Mouse (Mus musculus) liver, embryonic 13.5 days (tissue): ENCODE measurements around the gene Pknox1. TPM values are rescaled to one million over a fixed set of nuclear protein-coding genes. Genes with fewer than 3 reads are reported as not detected.
A peak's percentile ranks its signal among the peaks of the same experiment; 100 is the strongest.
"Not testable (repeated sequence)": the region's sequence is repeated elsewhere in the genome, so short reads cannot be mapped to it uniquely, and the experiment has no call there.

Experiments used
- ATAC-seq: fragments of 200-750 bp; cut with Nextera tagmentation; 2 replicates; pipeline ENCODE4 v1.8.0; 2017; ENCODE audit warnings: low read depth, mild to moderate bottlenecking, moderate number of reproducible peaks, moderate library complexity
- DNase-seq: peaks from one replicate; pipeline ENCODE4 v3.0.0; 2022
- H3K27ac ChIP-seq: fragments of 300-500 bp; sonication (generic); 2 replicates; pipeline ENCODE4 v1.5.1; 2015; ENCODE audit warnings: moderate library complexity, mild to moderate bottlenecking, inconsistent platforms
- H3K27me3 ChIP-seq: fragments of 300-500 bp; sonication (generic); 2 replicates; pipeline ENCODE4 v1.6.1; 2015; ENCODE audit warnings: mild to moderate bottlenecking, inconsistent platforms
- H3K36me3 ChIP-seq: fragments of 300-500 bp; sonication (generic); 2 replicates; pipeline ENCODE4 v1.6.1; 2015; ENCODE audit warnings: mild to moderate bottlenecking, inconsistent platforms
- H3K4me1 ChIP-seq: fragments of 300-500 bp; sonication (generic); replicated peaks from 2 replicates; pipeline ENCODE4 v1.6.1; 2015; ENCODE audit warnings: inconsistent platforms
- H3K4me2 ChIP-seq: fragments of 300-500 bp; sonication (generic); 2 replicates; pipeline ENCODE4 v1.6.1; 2015; ENCODE audit warnings: inconsistent platforms, mild to moderate bottlenecking, moderate library complexity
- H3K4me3 ChIP-seq: fragments of 300-500 bp; sonication (generic); replicated peaks from 2 replicates; pipeline ENCODE4 v1.5.1; 2015; ENCODE audit warnings: mild to moderate bottlenecking, inconsistent platforms
- H3K9ac ChIP-seq: fragments of 300-500 bp; sonication (generic); 2 replicates; pipeline ENCODE4 v1.6.1; 2015; ENCODE audit warnings: mild to moderate bottlenecking, inconsistent platforms
- H3K9me3 ChIP-seq: fragments of 300-500 bp; sonication (generic); replicated peaks from 2 replicates; pipeline ENCODE4 v1.6.1; 2016; ENCODE audit warnings: inconsistent platforms
- WGBS: fragments of 180-500 bp; shearing (Covaris S2); methylation state at CpG from one replicate; pipeline ENCODE4 v1.1.7; 2015; ENCODE audit not compliant: insufficient replicate concordance; 5-methylcytosine and 5-hydroxymethylcytosine counted together
- polyA plus RNA-seq: library from polyadenylated mRNA; unstranded; fragments of >200 nt; fragmentation: Nextera tagmentation; extraction: Ambion mirVana; gene quantifications from 2 replicates; pipeline ENCODE4 v1.2.1, GENCODE M21; 2015

The Pknox1 gene
- polyA plus RNA-seq, 1 experiment from 2014 or later: 11.1 TPM

- no peaks in the 10 kb centered on the region for H3K27me3 ChIP-seq
- no peak overlapping the region for H3K4me2 ChIP-seq
- no peak overlapping the region for H3K27ac ChIP-seq
- ATAC-seq (no peak), DNase-seq (no peak)
- H3K36me3 ChIP-seq: peaks cover 38% of the 10 kb centered on the region
- WGBS: 68% methylated on average over 7 of the region's 7 CpGs
- H3K9ac ChIP-seq: no peak overlapping the region
- H3K9me3 ChIP-seq: no peaks in the 10 kb centered on the region
- peaks cover 3% of the 10 kb centered on the region; the same call in 1 of the 2 replicates for H3K4me1 ChIP-seq
- H3K4me3 ChIP-seq: no peak overlapping the region
Measured at GRCm38 (mm10) chr17:31606424-31606823, 41.9 kb downstream of the Pknox1 start.

DNA sequence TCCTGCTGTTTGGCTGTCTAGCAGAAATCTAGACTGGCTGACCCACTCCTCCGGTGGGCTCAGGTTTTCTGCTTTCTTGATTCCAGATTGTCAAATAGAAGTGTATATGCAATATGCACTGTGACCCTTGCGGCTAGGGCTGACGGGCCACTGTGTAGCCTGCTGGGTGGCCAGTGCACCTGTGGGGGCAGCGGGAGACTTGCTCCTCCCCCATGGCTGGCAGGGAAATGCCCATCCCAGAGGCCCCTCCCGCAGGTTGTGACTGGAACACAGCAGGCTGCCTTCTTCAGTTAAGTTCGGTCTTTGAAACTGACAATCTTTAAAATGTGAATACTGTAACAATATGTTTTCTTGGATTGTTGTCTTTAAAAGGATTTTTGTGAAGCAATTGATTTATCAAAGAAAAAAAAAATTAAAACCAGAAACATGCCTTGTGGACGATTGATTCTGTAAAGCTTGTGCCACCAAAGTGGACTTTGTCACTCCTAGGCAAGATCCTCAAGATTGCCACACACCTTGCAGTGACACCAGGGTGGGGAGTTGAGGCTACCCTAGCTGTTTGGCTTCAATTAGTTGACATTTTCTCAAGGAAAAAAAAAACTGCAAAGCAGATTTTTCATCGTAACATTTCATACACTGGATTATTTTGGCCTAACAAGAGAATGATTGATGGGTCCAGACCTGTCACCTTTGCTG lies 42.9 kb downstream of the Pknox1 start:
- no peak for ATAC-seq
- no peak overlapping the region for H3K27ac ChIP-seq
- no peak for DNase-seq
- no peaks in the 10 kb centered on the region for H3K27me3 ChIP-seq
- no peaks in the 10 kb centered on the region for H3K9me3 ChIP-seq
- no peak overlapping the region for H3K4me3 ChIP-seq
- WGBS: 77% methylated on average over 8 of the region's 8 CpGs
- no peak overlapping the region for H3K9ac ChIP-seq
- peaks cover 3% of the 10 kb centered on the region; the same call in 1 of the 2 replicates for H3K4me1 ChIP-seq
- H3K4me2 ChIP-seq: no peak overlapping the region
- peaks cover 34% of the 10 kb centered on the region for H3K36me3 ChIP-seq

- H3K4me1 ChIP-seq, H3K27me3 ChIP-seq, ATAC-seq, H3K4me3 ChIP-seq, H3K27ac ChIP-seq, H3K9me3 ChIP-seq, DNase-seq, H3K4me2 ChIP-seq, H3K9ac ChIP-seq: not testable (repeated sequence)
- 90% methylated on average over 3 of the region's 3 CpGs for WGBS
- peaks cover 22% of the 10 kb centered on the region for H3K36me3 ChIP-seq
Measured at GRCm38 (mm10) chr17:31609173-31609572, 44.6 kb downstream of the Pknox1 start.

- H3K36me3 ChIP-seq: peaks cover 15% of the 10 kb centered on the region; the same call in 1 of the 2 replicates
- WGBS: 71% methylated on average over 3 of the region's 3 CpGs
- no peaks in the 10 kb centered on the region for H3K27me3 ChIP-seq
- no peak for DNase-seq
- no peak overlapping the region for H3K4me2 ChIP-seq
- no peaks in the 10 kb centered on the region for H3K9me3 ChIP-seq
- H3K4me3 ChIP-seq: no peak overlapping the region
- peaks cover 3% of the 10 kb centered on the region; the same call in 1 of the 2 replicates for H3K4me1 ChIP-seq
- H3K9ac ChIP-seq: no peak overlapping the region
- no peak for ATAC-seq
- H3K27ac ChIP-seq: no peak overlapping the region
Measured at GRCm38 (mm10) chr17:31609895-31610294, 45.4 kb downstream of the Pknox1 start.

GRCm38 (mm10) chr17:31613086-31613755 lies 48.7 kb downstream of the Pknox1 start:
- WGBS: 62% methylated on average over 4 of the region's 4 CpGs
- DNase-seq (no peak), ATAC-seq (no peak)
- Histone ChIP-seq H3K4me2 (no peak overlapping the region), H3K27me3 (no peaks in the 10 kb centered on the region), H3K9ac (no peak overlapping the region), H3K36me3 (0 out of 2 replicates have a peak, but pooled peaks cover 3% of the 10 kb centered on the region), H3K9me3 (no peaks in the 10 kb centered on the region), H3K4me1 (no peaks in the 10 kb centered on the region), H3K27ac (no peak overlapping the region), H3K4me3 (no peak overlapping the region)

DNA sequence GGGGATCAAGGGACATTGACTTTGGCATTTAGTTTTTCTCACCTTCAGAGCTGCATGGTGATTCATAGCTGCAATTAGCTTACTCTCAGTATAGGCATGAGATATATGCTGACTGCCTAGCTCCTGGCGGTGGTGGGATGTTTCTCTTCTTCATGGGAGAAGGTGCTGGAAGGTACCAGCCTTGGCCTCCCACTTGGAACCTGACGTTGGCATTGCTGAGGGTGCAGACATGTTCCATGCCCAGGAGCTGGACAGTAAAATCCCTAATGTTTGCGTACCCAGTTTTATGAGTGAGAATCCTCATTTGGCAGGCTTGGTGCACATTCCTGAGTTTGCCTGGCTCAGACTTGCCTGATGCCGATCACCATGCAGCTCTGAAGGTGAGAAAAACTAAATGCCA lies 58.6 kb downstream of the Pknox1 start:
- DNase-seq: no peak

DNA sequence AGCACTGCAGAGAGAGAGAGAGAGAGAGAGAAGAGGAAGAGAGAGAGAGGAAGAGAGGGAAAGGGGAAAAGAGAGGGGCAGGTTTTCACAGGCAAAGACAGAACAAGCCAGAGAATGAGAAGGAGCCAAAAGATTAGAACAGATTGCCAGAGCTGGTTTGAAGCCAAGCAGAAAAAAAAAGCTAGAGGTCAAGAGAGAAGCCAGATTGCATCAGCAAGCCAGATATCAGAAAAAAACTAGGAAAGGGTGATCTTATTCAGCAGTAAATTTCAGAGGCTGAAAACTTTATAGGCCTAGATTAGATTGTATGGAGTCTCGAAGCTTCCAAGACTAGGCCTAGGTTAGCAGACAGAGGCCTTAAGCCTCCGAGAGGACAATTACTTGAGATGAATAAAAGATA lies 63.4 kb downstream of the Pknox1 start:
- 65% methylated on average over 2 of the region's 2 CpGs for WGBS
- DNase-seq: no peak
- Histone ChIP-seq H3K9ac (no peak overlapping the region), H3K9me3 (no peaks in the 10 kb centered on the region), H3K36me3 (no peaks in the 10 kb centered on the region), H3K27me3 (0 out of 2 replicates have a peak, but pooled peaks cover 5% of the 10 kb centered on the region), H3K4me1 (no peaks in the 10 kb centered on the region), H3K27ac (no peak overlapping the region), H3K4me3 (no peak overlapping the region), H3K4me2 (no peak overlapping the region)
- no peak for ATAC-seq

More for the DNA sequence above, 58.6 kb downstream of the Pknox1 start:
- Histone ChIP-seq H3K9ac (no peak overlapping the region), H3K4me1 (no peaks in the 10 kb centered on the region), H3K4me3 (no peak overlapping the region), H3K27me3 (no peaks in the 10 kb centered on the region), H3K9me3 (no peaks in the 10 kb centered on the region), H3K4me2 (no peak overlapping the region), H3K27ac (no peak overlapping the region), H3K36me3 (peaks cover 4% of the 10 kb centered on the region; the same call in 1 of the 2 replicates)
- 74% methylated on average over 4 of the region's 4 CpGs for WGBS
- ATAC-seq: no peak

GRCm38 (mm10) chr17:31631081-31631800 lies 66.7 kb downstream of the Pknox1 start:
- H3K4me2 ChIP-seq: no peak overlapping the region
- H3K27me3 ChIP-seq: peaks cover 21% of the 10 kb centered on the region
- ATAC-seq (no peak), DNase-seq (no peak)
- H3K36me3 ChIP-seq: no peaks in the 10 kb centered on the region
- no peak overlapping the region for H3K4me3 ChIP-seq
- H3K4me1 ChIP-seq: peaks cover 8% of the 10 kb centered on the region
- H3K27ac ChIP-seq: no peak overlapping the region
- WGBS: 69% methylated on average over 10 of the region's 10 CpGs
- no peaks in the 10 kb centered on the region for H3K9me3 ChIP-seq
- no peak overlapping the region for H3K9ac ChIP-seq

- no peak overlapping the region for H3K4me3 ChIP-seq
- H3K27me3 ChIP-seq: peaks cover 38% of the 10 kb centered on the region
- H3K4me2 ChIP-seq: no peak overlapping the region
- peaks cover 23% of the 10 kb centered on the region for H3K4me1 ChIP-seq
- no peak overlapping the region for H3K9ac ChIP-seq
- ATAC-seq (no peak), DNase-seq (no peak)
- H3K27ac ChIP-seq: no peak overlapping the region
- H3K9me3 ChIP-seq: no peaks in the 10 kb centered on the region
- no peaks in the 10 kb centered on the region for H3K36me3 ChIP-seq
- 69% methylated on average over 6 of the region's 6 CpGs for WGBS
Measured at GRCm38 (mm10) chr17:31633007-31633406, 68.5 kb downstream of the Pknox1 start.

- 51% methylated on average over 5 of the region's 5 CpGs for WGBS
- Histone ChIP-seq H3K4me2 (no peak overlapping the region), H3K9me3 (no peaks in the 10 kb centered on the region), H3K27me3 (peaks cover 51% of the 10 kb centered on the region), H3K4me1 (peaks cover 23% of the 10 kb centered on the region), H3K9ac (no peak overlapping the region), H3K36me3 (no peaks in the 10 kb centered on the region), H3K27ac (no peak overlapping the region), H3K4me3 (no peak overlapping the region)
- ATAC-seq (no peak), DNase-seq (no peak)
Measured at GRCm38 (mm10) chr17:31634896-31635295, 70.4 kb downstream of the Pknox1 start.

DNA sequence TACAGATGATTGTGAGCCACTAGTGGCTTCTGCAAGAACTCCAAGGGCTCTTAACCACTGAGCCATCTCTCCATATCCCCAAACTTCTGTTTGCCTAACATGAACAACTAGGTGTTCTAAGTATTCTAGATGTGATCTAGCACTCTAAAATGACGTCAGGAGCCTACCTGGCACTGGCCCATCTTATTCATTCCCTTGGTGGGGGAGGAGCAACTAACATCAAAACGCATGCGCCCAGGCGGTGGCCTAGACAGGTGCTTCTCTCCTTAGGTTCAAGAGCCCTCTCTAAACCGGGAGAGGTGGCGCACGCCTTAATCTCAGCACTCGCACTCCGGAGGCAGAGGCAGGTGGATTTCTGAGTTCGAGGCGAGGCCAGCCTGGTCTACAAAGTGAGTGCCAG lies 71.2 kb downstream of the Pknox1 start:
- DNase-seq (no peak), ATAC-seq (no peak)
- H3K9ac ChIP-seq: 0 out of 2 replicates have a peak overlapping the region, but pooled peaks have one; percentile 49
- peak overlapping the region; percentile 52 for H3K4me3 ChIP-seq
- H3K27me3 ChIP-seq: peaks cover 51% of the 10 kb centered on the region
- peak overlapping the region; percentile 70 for H3K4me2 ChIP-seq
- peaks cover 23% of the 10 kb centered on the region for H3K4me1 ChIP-seq
- no peaks in the 10 kb centered on the region for H3K9me3 ChIP-seq
- 51% methylated on average over 11 of the region's 11 CpGs for WGBS
- no peaks in the 10 kb centered on the region for H3K36me3 ChIP-seq
- no peak overlapping the region for H3K27ac ChIP-seq
